Mouse (Mus musculus): ENCODE results near the gene Vmn1r196. TPM values are rescaled to one million over a fixed set of nuclear protein-coding genes. Genes with fewer than 3 reads are reported as not detected.
"Not testable (repeated sequence)": the region's sequence is repeated elsewhere in the genome, so short reads cannot be mapped to it uniquely, and the experiment has no call there.

The Vmn1r196 gene
- total RNA-seq (2021) = not detected

GRCm38 (mm10) chr13:22289620-22290019 is at the start of gene Vmn1r196:
TSS of gene Vmn1r196 (plus strand) at chr13:22289920.
- intact Hi-C loops (cut with DNase I) = no loop called here
- DNase-seq = no peak

- no peak for DNase-seq
- intact Hi-C loops (cut with DNase I) = no loop called here
Measured at GRCm38 (mm10) chr13:22243915-22244314, 45.8 kb upstream of the Vmn1r196 start, which contains the start of gene Vmn1r194. TSS of gene Vmn1r194 (plus strand) at chr13:22244215.

GRCm38 (mm10) chr13:22270222-22270621 is 19.5 kb upstream of the Vmn1r196 start, which contains the start of gene Vmn1r195:
TSS of gene Vmn1r195 (plus strand) at chr13:22270522.
- DNase-seq; intact Hi-C loops (cut with DNase I): not testable (repeated sequence)

DNA sequence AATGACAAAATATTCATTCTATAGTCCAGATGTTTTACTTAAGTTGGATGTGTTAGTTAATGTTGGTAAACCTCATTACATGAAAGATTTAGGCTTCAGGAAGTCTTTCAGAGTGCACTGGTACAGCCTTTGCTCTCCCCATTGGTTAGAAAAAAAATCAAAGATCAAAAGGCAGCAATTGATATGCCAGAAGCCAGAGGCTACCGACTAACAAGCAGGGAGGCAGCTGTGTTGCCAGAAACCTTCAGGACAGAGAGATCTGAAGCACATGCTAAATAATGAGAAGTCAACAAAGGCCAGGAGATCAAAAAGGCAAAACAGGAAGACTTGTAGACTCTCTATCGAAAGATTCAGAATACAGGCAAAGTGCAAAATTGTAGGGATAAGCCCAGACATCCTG is 18.0 kb upstream of the Vmn1r196 start:
- no peak for DNase-seq
- intact Hi-C loops (cut with DNase I) = no loop called here

- DNase-seq = no peak
- intact Hi-C loops (cut with DNase I) = no loop called here
Measured at GRCm38 (mm10) chr13:22284578-22284977, 5.1 kb upstream of the Vmn1r196 start.

DNA sequence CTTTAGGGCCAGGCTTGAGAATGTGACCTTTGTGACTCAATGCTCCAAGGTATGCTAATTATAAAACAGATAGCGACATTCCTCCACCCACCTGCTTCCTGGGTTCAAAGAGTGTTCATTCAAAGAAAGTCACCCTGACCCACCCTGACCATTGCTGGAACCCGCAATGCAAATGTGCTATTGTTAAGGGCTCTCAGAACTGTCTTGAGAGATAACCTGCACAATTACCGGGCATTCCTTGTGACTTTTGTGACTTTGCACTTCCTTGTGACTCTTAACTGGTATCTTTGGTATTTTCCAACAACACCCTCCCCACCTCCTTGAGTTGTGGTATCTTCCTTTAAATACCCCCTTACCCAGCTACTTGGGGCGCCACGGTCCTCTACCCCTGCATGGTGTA is 18.4 kb downstream of the Vmn1r196 start:
- intact Hi-C loops (cut with DNase I); DNase-seq: not testable (repeated sequence)

GRCm38 (mm10) chr13:22315361-22315760 is 25.6 kb downstream of the Vmn1r196 start:
- intact Hi-C loops (cut with DNase I) = no loop called here
- no peak for DNase-seq

DNA sequence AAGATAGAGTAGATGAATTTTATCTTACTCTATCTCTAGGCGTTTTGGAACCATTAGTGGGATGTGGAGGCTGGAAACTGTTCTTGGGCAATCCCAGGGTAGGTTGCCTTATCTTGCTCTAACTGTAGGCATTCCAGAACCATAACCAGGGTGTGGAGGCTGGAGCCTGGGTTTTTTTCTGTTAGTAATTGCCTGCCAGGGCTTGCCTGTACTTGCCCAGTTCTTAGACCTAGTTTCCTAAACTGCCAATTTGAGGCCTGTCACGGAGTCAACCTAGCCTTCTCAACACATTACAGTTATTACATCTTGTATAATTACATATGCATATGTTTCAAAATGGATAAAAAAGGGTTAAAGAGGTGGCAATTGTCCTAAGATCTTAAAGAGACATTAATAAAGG is 27.6 kb downstream of the Vmn1r196 start:
- intact Hi-C loops (cut with DNase I) = no loop called here
- no peak for DNase-seq

GRCm38 (mm10) chr13:22320091-22320490 is 30.4 kb downstream of the Vmn1r196 start:
- intact Hi-C loops (cut with DNase I) = no loop called here
- DNase-seq = no peak

DNA sequence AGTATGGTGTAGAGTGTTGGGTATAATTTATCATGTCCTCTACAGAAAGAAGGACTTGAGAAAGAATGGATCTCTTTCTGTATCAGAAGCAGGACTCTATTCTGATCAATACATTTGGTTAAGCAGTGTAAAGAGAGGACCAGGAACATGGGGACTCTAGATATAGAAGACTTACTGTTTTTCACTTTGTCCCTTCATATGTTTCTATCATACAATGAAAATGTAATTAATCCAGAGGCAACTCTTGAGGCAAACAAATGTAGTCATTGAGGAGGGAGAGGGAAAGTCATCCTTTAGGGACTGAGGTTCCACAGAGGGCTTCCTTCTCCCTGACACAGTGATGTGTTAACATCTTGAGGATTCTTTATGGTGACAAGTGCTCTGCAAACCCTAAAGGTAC is 34.6 kb downstream of the Vmn1r196 start, which contains the start of gene Vmn1r197:
Gene Vmn1r197, plus strand, starts transcription at position 301 of the 400 bp plus-strand sequence.
- intact Hi-C loops (cut with DNase I) = no loop called here
- DNase-seq = no peak

DNA sequence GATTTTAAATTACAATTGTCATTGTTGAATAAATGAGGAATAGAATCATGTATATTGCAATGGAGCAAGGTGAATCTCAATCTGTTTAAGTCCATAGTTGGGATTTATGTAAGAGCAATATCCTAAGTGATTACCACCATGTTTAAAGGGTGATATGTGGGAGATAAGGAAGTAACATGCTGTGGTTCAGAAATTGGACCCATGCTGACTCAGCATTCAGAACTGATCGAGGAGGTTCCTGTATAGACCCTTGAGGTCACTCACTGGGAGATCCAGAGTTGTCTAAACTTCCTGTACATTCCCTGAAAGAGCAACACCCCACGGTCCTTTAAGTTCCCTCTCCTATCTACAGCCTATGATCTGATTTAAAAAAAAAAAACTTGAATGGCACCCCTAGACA is 43.5 kb downstream of the Vmn1r196 start:
- intact Hi-C loops (cut with DNase I) = no loop called here
- no peak for DNase-seq

DNA sequence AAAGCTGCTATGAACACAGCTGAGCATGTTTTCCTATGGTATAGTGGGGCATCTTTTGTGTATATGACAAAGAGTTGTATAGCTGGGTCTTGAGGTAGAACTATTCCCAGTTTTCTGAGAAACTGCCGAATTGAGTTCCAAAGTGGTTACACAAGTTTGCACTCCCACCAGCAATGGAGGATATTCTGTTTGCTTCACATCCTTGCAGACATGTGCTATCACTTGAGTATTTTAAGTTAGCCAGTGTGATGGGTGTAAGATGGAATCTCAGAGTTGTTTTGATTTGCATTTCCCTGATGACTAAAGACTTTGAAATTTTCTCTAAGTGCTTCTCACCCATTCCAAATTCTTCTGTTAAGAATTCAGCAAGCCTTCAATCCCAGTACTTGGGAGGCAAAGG is 45.8 kb downstream of the Vmn1r196 start:
- DNase-seq = no peak
- intact Hi-C loops (cut with DNase I) = no loop called here

Other genes with a start within 250 kb of the Vmn1r196 start
- gene Hist1h4i, start 248.6 kb upstream of the Vmn1r196 start, total RNA-seq (2021) = 10 to 100 TPM; 89.3 to 89.6 TPM
- gene Hist1h2ag, start 247.0 kb upstream of the Vmn1r196 start, total RNA-seq (2021) = 10 to 100 TPM; 59.9 to 64.0 TPM
- 10 to 100 TPM; 53.8 to 62.6 TPM for gene Hist1h2bj, start 246.7 kb upstream of the Vmn1r196 start, total RNA-seq (2021)
- gene Vmn1r188, start 205.5 kb upstream of the Vmn1r196 start, total RNA-seq (2021) = not detected
- not detected for gene Vmn1r189, start 184.1 kb upstream of the Vmn1r196 start, total RNA-seq (2021)
- gene Vmn1r191, start 106.0 kb upstream of the Vmn1r196 start, total RNA-seq (2021) = not detected
- not detected for gene Vmn1r192, start 98.8 kb upstream of the Vmn1r196 start, total RNA-seq (2021)
- not detected for gene Vmn1r193, start 66.8 kb upstream of the Vmn1r196 start, total RNA-seq (2021)
- gene Vmn1r194, start 45.7 kb upstream of the Vmn1r196 start, total RNA-seq (2021) = not detected
- not detected for gene Vmn1r195, start 19.4 kb upstream of the Vmn1r196 start, total RNA-seq (2021)
- gene Vmn1r197, start 34.7 kb downstream of the Vmn1r196 start, total RNA-seq (2021) = not detected
- gene Vmn1r198, start 60.4 kb downstream of the Vmn1r196 start, total RNA-seq (2021) = not detected
- gene Vmn1r199, start 89.9 kb downstream of the Vmn1r196 start, total RNA-seq (2021) = not detected
- not detected for gene Vmn1r200, start 100.5 kb downstream of the Vmn1r196 start, total RNA-seq (2021)
- not detected for gene Vmn1r201, start 182.0 kb downstream of the Vmn1r196 start, total RNA-seq (2021)
- gene Vmn1r202, start 215.5 kb downstream of the Vmn1r196 start, total RNA-seq (2021) = not detected
- gene Vmn1r203, start 228.2 kb downstream of the Vmn1r196 start, total RNA-seq (2021) = under 1 TPM in 1 of 2 experiments, not detected in 1; 0.06 TPM